Mouse (Mus musculus): ENCODE results near the gene Ssr4.

GRCm38 (mm10) chrX:73816596-73817314 lies 29.9 kb downstream of the Ssr4 start:
- no peak for TF ChIP-seq POLR2A (IDR thresholded peaks at IDR 0.05; ENCODE audit: control insufficient read depth, low read depth, low read length)
- TF ChIP-seq CTCF (IDR thresholded peaks at IDR 0.05; ENCODE audit: control insufficient read depth, insufficient read depth, insufficient replicate concordance, low read depth, low read length) = no peak

All from testis, adult 2 months (tissue).